Comparison of ENCODE assay signal across 8 mouse cellular contexts in the genomic region with DNA sequence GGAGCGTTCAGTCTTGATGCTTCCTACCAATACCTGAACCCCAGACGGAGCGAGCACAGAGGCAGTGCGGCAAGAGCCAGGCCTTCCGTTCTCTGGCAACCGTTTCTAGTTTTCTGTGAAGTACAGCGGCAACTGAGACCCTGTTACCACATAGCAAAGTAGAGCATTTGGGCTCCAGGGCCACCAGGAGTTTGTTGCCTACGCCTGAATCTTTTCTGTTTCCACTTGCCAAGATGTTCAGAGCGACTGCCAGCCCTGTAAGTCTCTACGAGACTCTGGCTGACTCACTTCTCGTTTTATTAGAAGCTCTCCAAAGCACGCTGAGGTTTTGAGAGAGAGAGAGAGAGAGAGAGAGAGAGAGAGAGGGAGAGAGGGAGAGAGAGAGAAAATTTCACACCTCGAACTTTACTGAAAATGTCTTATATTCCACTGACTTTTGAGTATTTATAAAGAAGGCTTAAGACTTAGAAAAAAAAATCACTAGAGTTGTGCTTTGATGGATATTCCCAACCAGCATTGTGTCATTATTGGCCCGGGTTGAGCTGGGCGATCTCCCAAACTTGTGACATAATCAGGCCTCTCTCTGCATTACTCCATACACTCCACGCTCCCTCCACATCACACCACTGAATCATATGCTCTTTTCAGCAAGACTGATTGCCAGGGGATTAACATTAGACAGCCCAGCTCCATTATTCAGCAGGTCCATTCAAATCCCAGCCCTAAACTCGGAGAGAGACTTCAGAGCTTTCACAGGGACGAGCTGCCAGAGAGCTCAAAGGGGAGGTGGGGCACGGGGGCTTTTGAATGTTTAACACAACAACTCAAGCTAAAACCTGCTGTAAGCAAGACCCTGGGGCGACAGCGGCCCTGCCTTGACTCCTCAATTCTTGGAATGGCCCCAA.
DNase-seq lines count a peak whose midpoint lies in the region; ATAC-seq lines count a peak whose summit lies in the region.

No protein-coding gene starts in this region.

- H3K4me2 ChIP-seq in embryonic facial prominence, embryonic 15.5 days (replicated peaks) = no peak overlapping the region
- H3K4me2 ChIP-seq in heart, embryonic 12.5 days = no peak overlapping the region
- H3K4me2 ChIP-seq in midbrain, embryonic 15.5 days = no peak overlapping the region

- DNase-seq in 3134 (ENCODE audit: extremely low read depth, insufficient read length, low spot score) = peak; percentile 46
- DNase-seq in adrenal gland, adult 18-20 months (ENCODE audit: low spot score in 2 of 2) = peak; percentile 50 to 53
- DNase-seq in layer of hippocampus, postnatal 25 days (ENCODE audit: extremely low spot score in 1 of 2, low spot score in 1 of 2) = peak; percentile 15 to 47
- DNase-seq in testis, postnatal 10 days (ENCODE audit: low spot score) = no peak
- no peak for DNase-seq in kidney, adult 9 months

- H3K36me3 ChIP-seq in embryonic facial prominence, embryonic 15.5 days = peaks cover 25% of the 10 kb centered on the region; the same call in 1 of the 2 replicates
- H3K36me3 ChIP-seq in heart, embryonic 12.5 days = no peaks in the 10 kb centered on the region
- no peaks in the 10 kb centered on the region for H3K36me3 ChIP-seq in midbrain, embryonic 15.5 days (replicated peaks)

- no peak overlapping the region for H3K9ac ChIP-seq in embryonic facial prominence, embryonic 15.5 days
- no peak overlapping the region for H3K9ac ChIP-seq in heart, embryonic 12.5 days
- no peak overlapping the region; the same call in 1 of the 2 replicates for H3K9ac ChIP-seq in midbrain, embryonic 15.5 days

- peaks cover 50% of the 10 kb centered on the region for H3K4me1 ChIP-seq in embryonic facial prominence, embryonic 15.5 days
- H3K4me1 ChIP-seq in heart, embryonic 12.5 days (replicated peaks) = 0 out of 2 replicates have a peak, but pooled peaks cover 3% of the 10 kb centered on the region
- H3K4me1 ChIP-seq in midbrain, embryonic 15.5 days = peaks cover 26% of the 10 kb centered on the region

- peak; percentile 75 for ATAC-seq in embryonic facial prominence, embryonic 15.5 days (ENCODE audit: insufficient number of reproducible peaks, low FRiP score, low TSS enrichment, low read depth)
- no peak for ATAC-seq in heart, embryonic 12.5 days (ENCODE audit: insufficient number of reproducible peaks, low FRiP score)
- ATAC-seq in midbrain, embryonic 15.5 days (replicated peaks) = peak; percentile 89

- no peaks in the 10 kb centered on the region for H3K27me3 ChIP-seq in embryonic facial prominence, embryonic 15.5 days
- H3K27me3 ChIP-seq in heart, embryonic 12.5 days (replicated peaks) = no peaks in the 10 kb centered on the region
- peaks cover 9% of the 10 kb centered on the region for H3K27me3 ChIP-seq in midbrain, embryonic 15.5 days (replicated peaks)

- H3K9me3 ChIP-seq in embryonic facial prominence, embryonic 15.5 days (replicated peaks) = no peaks in the 10 kb centered on the region
- no peaks in the 10 kb centered on the region for H3K9me3 ChIP-seq in heart, embryonic 12.5 days (replicated peaks)
- H3K9me3 ChIP-seq in midbrain, embryonic 15.5 days = no peaks in the 10 kb centered on the region

- peak overlapping the region; percentile 73 for H3K27ac ChIP-seq in embryonic facial prominence, embryonic 15.5 days (replicated peaks)
- peak overlapping the region; percentile 21; the same call in 1 of the 2 replicates for H3K27ac ChIP-seq in heart, embryonic 12.5 days (ENCODE audit: poor library complexity, severe bottlenecking)
- peak overlapping the region; percentile 63; the same call in 1 of the 2 replicates for H3K27ac ChIP-seq in midbrain, embryonic 15.5 days

- 40% methylated on average over 21 of the region's 21 CpGs for WGBS in embryonic facial prominence, embryonic 15.5 days
- 62% methylated on average over 21 of the region's 21 CpGs for WGBS in heart, embryonic 12.5 days
- 17% methylated on average over 21 of the region's 21 CpGs for WGBS in midbrain, embryonic 15.5 days

- no peak overlapping the region for H3K4me3 ChIP-seq in embryonic facial prominence, embryonic 15.5 days (replicated peaks)
- H3K4me3 ChIP-seq in heart, embryonic 12.5 days = no peak overlapping the region
- no peak overlapping the region for H3K4me3 ChIP-seq in midbrain, embryonic 15.5 days

Comparison
In these comparisons a context has a peak if more than half of its experiments do, and no peak if none do; other contexts are left out.
1. DNase-seq: peak in 3134 (single experiment), adrenal gland, adult 18-20 months (2 of 2) and layer of hippocampus, postnatal 25 days (2 of 2); none in testis, postnatal 10 days (single experiment) and kidney, adult 9 months (single experiment).
2. H3K27ac ChIP-seq: peak in every context shown above with its lines; median percentile 73 in embryonic facial prominence, embryonic 15.5 days; 63 in midbrain, embryonic 15.5 days; 21 in heart, embryonic 12.5 days.